Mouse (Mus musculus) spleen, postnatal 0 days (tissue): ENCODE data around the gene Stard3. TPM values are rescaled to one million over a fixed set of nuclear protein-coding genes. Genes with fewer than 3 reads are reported as not detected.

ENCODE experiments used
- polyA plus RNA-seq: library from polyadenylated mRNA; unstranded; fragments of >200 nt; fragmentation: Nextera tagmentation; extraction: Ambion mirVana; gene quantifications from 2 replicates; pipeline ENCODE4 v1.2.1, GENCODE M21; 2015

Stard3 gene
- 18.5 and 22.1 TPM in 2 replicates for polyA plus RNA-seq

DNA sequence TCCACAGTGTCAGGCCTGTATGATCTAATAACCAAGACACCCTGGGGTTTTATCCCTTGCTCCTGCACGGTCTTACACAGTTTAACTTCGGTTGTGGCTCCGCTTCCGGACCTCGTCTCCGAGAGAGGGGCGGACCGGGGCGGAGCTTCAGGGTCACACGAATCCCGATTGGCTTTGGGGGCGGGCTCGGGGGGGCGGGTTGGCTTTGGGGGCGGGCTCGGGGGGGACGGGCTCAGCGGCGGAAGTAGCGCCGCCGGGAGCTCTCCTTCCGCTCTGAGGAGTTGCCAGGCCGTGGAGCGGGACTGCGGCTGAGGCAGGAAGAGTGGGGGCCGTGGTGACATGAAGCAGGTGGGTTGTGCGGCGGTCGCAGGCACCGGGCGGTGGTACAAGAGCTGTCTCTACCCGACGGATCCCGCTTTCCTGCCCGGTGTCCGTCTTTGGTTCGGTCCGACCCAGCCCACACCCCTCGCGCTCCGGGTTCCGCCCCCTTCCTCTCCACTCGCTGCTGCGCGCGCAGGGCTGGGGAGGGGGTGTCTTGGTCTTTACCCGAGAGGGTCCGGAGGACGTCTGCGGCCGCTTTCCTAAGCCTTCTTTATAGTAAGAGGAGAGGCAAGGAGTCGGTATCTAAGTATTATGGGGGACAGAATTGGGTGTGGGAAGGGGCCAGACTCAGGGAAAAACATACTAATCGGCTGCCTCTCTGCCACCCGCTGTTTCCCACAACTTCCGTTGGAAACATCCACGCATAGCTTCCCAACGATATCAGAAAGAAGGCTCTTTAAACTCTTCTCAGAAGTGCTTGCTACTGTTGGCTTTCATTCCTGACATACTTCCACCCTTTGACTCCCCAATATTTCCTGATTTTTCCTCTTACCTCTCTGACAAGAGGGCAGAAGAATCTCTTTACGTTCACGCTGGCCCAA is at the start of gene Stard3:
Gene Stard3, plus strand, starts transcription at position 208 of the 923 bp plus-strand sequence.

GRCm38 (mm10) chr11:98329081-98329959 is 28.8 kb upstream of the Stard3 start, which contains the start of gene Neurod2:
Neurod2 (minus strand) TSS chr11:98329648.

GRCm38 (mm10) chr11:98348083-98348961 is 9.8 kb upstream of the Stard3 start, which contains the start of gene Ppp1r1b:
Ppp1r1b (plus strand) TSS chr11:98348404.

GRCm38 (mm10) chr11:98383261-98384030 is 25.3 kb downstream of the Stard3 start, which contains the start of gene Tcap:
Tcap (plus strand) TSS chr11:98383811.

DNA sequence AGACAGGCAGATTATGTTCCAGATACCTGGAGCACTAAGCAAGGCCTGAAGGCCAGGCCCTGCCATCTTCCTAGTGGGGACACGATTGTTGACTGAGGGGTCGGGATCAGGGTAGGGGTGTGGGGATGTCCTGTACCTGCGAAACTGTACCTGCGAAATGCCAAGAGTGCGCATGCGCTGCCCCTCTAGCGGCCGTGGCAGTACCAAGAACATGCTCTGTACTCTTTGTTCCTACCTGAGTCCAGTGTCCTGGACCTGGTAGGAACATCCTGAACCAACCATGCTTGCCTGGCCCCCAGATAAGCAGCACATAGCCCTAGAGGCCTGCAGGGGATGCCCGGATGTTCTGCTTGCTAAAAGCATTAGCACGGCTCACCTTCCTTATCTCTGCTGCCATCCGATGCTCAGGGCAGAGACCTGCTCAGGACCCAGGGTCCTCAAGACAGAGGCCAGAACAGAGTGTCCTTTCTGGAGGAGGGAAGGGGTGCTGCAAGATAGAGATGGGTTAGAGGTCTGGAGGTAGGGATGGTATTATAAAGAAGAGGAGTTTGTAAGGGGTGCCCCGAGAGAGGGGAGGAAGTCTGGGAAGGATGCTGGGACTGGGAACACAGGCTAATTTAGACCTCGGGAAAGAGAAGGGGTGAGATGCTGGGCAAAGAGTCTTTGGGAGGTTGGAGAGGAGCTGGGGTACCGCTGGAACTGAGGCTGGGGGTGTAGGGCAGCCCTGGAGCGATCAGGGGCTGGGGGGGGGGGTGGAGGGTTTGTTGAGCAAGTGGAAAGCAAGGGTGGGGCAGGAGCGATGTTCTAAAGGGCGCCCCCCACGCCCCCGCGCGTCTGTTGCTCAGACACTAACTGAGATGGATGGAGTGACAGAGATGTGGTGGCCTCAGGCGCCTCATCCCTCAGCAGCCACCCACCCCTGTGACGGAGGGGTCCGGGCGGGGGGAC is 27.7 kb downstream of the Stard3 start, which contains the start of gene Pnmt:
Gene Pnmt, plus strand, starts transcription at position 813 of the 948 bp plus-strand sequence.

DNA sequence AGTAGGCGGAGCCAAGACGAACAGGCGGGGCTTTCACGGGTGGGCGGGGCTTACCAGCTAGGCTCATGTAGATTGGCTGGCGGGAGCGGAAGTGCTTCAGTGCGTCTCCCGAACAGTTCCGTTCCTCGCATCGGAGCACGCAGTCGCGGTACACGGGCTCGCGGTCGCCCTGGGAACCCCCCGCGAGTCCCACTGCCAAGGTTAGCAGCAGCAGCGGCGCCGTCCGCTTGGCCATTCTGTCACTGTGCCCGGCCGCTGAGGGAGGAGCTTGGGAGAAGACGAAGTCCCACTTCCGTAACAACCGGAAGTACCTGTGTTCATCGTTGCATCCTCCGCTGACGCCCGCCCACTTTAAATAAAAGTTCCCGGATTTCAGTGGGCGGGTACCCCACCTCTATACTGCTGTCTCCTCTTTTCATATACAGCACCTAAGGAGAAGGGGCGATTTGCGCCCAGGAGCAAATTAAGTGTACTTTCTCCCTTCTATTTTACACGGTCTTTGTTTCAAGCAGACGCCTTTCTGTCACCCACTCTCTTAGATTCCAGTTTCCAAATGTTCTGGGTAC is 42.1 kb downstream of the Stard3 start, which contains the start of gene Pgap3:
Gene Pgap3, minus strand, starts transcription at position 330 of the 566 bp plus-strand sequence.

DNA sequence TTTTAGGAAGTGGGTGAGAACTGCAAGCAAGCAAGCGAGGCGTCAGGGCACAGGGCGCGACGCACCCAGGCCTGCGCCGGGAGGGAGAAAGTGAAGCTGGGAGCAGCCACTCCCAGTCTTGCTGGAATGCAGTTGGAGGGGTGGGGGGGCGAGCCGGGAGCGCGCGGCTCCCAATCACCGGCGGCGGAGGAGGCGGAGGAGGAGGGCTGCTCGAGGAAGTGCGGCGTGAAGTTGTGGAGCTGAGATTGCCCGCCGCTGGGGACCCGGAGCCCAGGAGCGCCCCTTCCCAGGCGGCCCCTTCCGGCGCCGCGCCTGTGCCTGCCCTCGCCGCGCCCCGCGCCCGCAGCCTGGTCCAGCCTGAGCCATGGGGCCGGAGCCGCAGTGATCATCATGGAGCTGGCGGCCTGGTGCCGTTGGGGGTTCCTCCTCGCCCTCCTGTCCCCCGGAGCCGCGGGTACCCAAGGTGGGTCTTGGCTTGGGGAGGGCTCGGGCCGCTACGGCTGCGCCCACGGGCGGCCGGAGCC is 54.2 kb downstream of the Stard3 start, which contains the start of gene Erbb2:
Gene Erbb2, plus strand, starts transcription at position 198 of the 524 bp plus-strand sequence.

Other genes with a start within 250 kb of the Stard3 start
- 8.3 and 9.7 TPM in 2 replicates for gene Fbxl20, start 208.0 kb upstream of the Stard3 start, polyA plus RNA-seq
- gene Med1, start 165.1 kb upstream of the Stard3 start, polyA plus RNA-seq = 29.2 and 31.0 TPM in 2 replicates
- 7.5 and 9.6 TPM in 2 replicates for gene Cdk12, start 155.3 kb upstream of the Stard3 start, polyA plus RNA-seq
- gene Neurod2, start 28.7 kb upstream of the Stard3 start, polyA plus RNA-seq = not detected in 2 replicates
- gene Ppp1r1b, start 10.0 kb upstream of the Stard3 start, polyA plus RNA-seq = 0.18 and 0.24 TPM in 2 replicates
- not detected in 2 replicates for gene Tcap, start 25.4 kb downstream of the Stard3 start, polyA plus RNA-seq
- not detected in 2 replicates for gene Pnmt, start 28.1 kb downstream of the Stard3 start, polyA plus RNA-seq
- gene Pgap3, start 42.1 kb downstream of the Stard3 start, polyA plus RNA-seq = 4.4 and 6.1 TPM in 2 replicates
- gene Erbb2, start 54.1 kb downstream of the Stard3 start, polyA plus RNA-seq = 3.5 and 4.7 TPM in 2 replicates
- gene Mien1, start 80.6 kb downstream of the Stard3 start, polyA plus RNA-seq = 64.5 and 65.2 TPM in 2 replicates
- gene Grb7, start 88.0 kb downstream of the Stard3 start, polyA plus RNA-seq = 0.39 and 0.54 TPM in 2 replicates
- gene Ikzf3, start 187.7 kb downstream of the Stard3 start, polyA plus RNA-seq = 2.8 and 3.2 TPM in 2 replicates
- gene Zpbp2, start 192.7 kb downstream of the Stard3 start, polyA plus RNA-seq = 0.86 and 1.9 TPM in 2 replicates
- 47.2 and 53.2 TPM in 2 replicates for gene Ormdl3, start 229.0 kb downstream of the Stard3 start, polyA plus RNA-seq
- not detected in 2 replicates for gene Lrrc3c, start 239.9 kb downstream of the Stard3 start, polyA plus RNA-seq